Mouse (Mus musculus) limb, embryonic 15.5 days (tissue): ENCODE data around the gene Cyba. TPM values are rescaled to one million over a fixed set of nuclear protein-coding genes. Genes with fewer than 3 reads are reported as not detected.

Experiments used
- ATAC-seq: fragments of 200-750 bp; cut with Nextera tagmentation; 2 replicates; pipeline ENCODE4 v1.8.0; 2017; ENCODE audit warnings: low read depth, moderate TSS enrichment; ENCODE audit not compliant: insufficient number of reproducible peaks, low FRiP score, low TSS enrichment
- H3K27ac ChIP-seq: fragments of 300-500 bp; sonication (generic); 2 replicates; pipeline ENCODE4 v1.5.1; 2015; ENCODE audit warnings: moderate library complexity, mild to moderate bottlenecking, inconsistent platforms
- H3K27me3 ChIP-seq: fragments of 300-500 bp; sonication (generic); 2 replicates; pipeline ENCODE4 v1.6.1; 2015; ENCODE audit warnings: inconsistent platforms
- H3K36me3 ChIP-seq: fragments of 300-500 bp; sonication (generic); 2 replicates; pipeline ENCODE4 v1.6.1; 2015; ENCODE audit warnings: inconsistent platforms
- H3K4me1 ChIP-seq: fragments of 300-500 bp; sonication (generic); 2 replicates; pipeline ENCODE4 v1.6.1; 2015; ENCODE audit warnings: inconsistent platforms
- H3K4me2 ChIP-seq: fragments of 300-500 bp; sonication (generic); 2 replicates; pipeline ENCODE4 v1.6.1; 2015; ENCODE audit warnings: mild to moderate bottlenecking, inconsistent platforms
- H3K4me3 ChIP-seq: fragments of 300-500 bp; sonication (generic); 2 replicates; pipeline ENCODE4 v1.5.1; 2015; ENCODE audit warnings: mild to moderate bottlenecking, inconsistent platforms
- H3K9ac ChIP-seq: fragments of 300-500 bp; sonication (generic); 2 replicates; pipeline ENCODE4 v1.6.1; 2015; ENCODE audit warnings: inconsistent platforms
- H3K9me3 ChIP-seq: fragments of 300-500 bp; sonication (generic); 2 replicates; pipeline ENCODE4 v1.6.1; 2016; ENCODE audit warnings: inconsistent platforms
- WGBS: fragments of 180-500 bp; shearing (Covaris S2); methylation state at CpG from one replicate; pipeline ENCODE4 v1.1.7; 2015; 5-methylcytosine and 5-hydroxymethylcytosine counted together
- microRNA-seq: library from miRNA; unstranded; fragments of <30 nt; microRNA quantifications from one replicate; pipeline ENCODE4, GENCODE M21; 2016
- polyA plus RNA-seq: library from polyadenylated mRNA; unstranded; fragments of >200 nt; fragmentation: Nextera tagmentation; extraction: Ambion mirVana; gene quantifications from 2 replicates; pipeline ENCODE4 v1.2.1, GENCODE M21; 2015

Cyba gene
- polyA plus RNA-seq, 1 experiment from 2014 or later: 183 TPM

DNA sequence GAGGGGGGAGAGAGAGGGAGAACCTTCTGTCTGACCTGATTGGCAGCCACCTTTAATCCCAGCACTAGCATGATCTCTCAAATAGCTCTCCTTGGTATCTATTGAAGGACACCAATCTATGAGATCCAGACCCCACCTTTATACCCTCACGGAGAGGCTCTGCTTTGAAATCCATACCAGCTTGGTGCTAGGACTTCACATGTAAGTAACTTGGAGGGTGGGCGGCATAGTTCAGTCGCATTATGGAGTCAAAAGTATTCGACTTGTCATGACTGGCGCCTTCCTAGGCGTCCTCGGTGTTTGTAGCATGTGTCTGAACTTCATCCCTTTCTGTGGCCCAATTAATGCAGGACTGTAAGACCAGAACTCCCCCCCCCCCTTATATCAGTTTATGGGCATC, 57.4 kb downstream of the Cyba start:
- Histone ChIP-seq H3K36me3 (peaks cover 12% of the 10 kb centered on the region), H3K4me3 (no peak overlapping the region), H3K9ac (no peak overlapping the region), H3K4me1 (peaks cover 19% of the 10 kb centered on the region), H3K4me2 (no peak overlapping the region), H3K27me3 (no peaks in the 10 kb centered on the region), H3K27ac (no peak overlapping the region), H3K9me3 (no peaks in the 10 kb centered on the region)
- ATAC-seq: no peak
- 89% methylated on average over 7 of the region's 7 CpGs for WGBS

Small RNAs within 50 kb of the gene (microRNA-seq; reads per million reads assigned to microRNA genes)
- gene Gm24366: not detected

Other genes with a start within 250 kb of the Cyba start
- 1.1 and 1.2 TPM in 2 replicates for gene Zfpm1, start 150.8 kb downstream of the Cyba start, polyA plus RNA-seq
- gene Trhr2, start 72.2 kb downstream of the Cyba start, polyA plus RNA-seq: 0.12 and 0.14 TPM in 2 replicates
- 46.8 and 47.5 TPM in 2 replicates for gene Zc3h18, start 56.3 kb downstream of the Cyba start, polyA plus RNA-seq
- gene Il17c, start 10.9 kb downstream of the Cyba start, polyA plus RNA-seq: 0.22 TPM in 1 of 2 replicates, not detected in the other
- gene Mvd, start 10.5 kb upstream of the Cyba start, polyA plus RNA-seq: 36.8 and 37.3 TPM in 2 replicates
- 0.84 and 3.3 TPM in 2 replicates for gene Snai3, start 27.8 kb upstream of the Cyba start, polyA plus RNA-seq
- gene Rnf166, start 43.1 kb upstream of the Cyba start, polyA plus RNA-seq: 49.4 and 51.0 TPM in 2 replicates
- gene Ctu2, start 43.2 kb upstream of the Cyba start, polyA plus RNA-seq: 40.8 and 47.6 TPM in 2 replicates
- gene Piezo1, start 118.4 kb upstream of the Cyba start, polyA plus RNA-seq: 17.5 and 23.3 TPM in 2 replicates
- 31.8 and 36.1 TPM in 2 replicates for gene Cdt1, start 135.1 kb upstream of the Cyba start, polyA plus RNA-seq
- 268 and 295 TPM in 2 replicates for gene Aprt, start 144.0 kb upstream of the Cyba start, polyA plus RNA-seq
- gene Galns, start 178.5 kb upstream of the Cyba start, polyA plus RNA-seq: 12.0 and 16.6 TPM in 2 replicates
- 48.9 and 60.1 TPM in 2 replicates for gene Trappc2l, start 178.7 kb upstream of the Cyba start, polyA plus RNA-seq
- gene Pabpn1l, start 189.8 kb upstream of the Cyba start, polyA plus RNA-seq: not detected in 2 replicates